Mouse (Mus musculus) cerebellum, adult 2 months (tissue): ENCODE data around the gene Add2.

Source experiments
- CTCF ChIP-seq: fragments of 200-500 bp; IDR thresholded peaks from 2 replicates; pipeline ENCODE4 v1.5.1; 2011; ENCODE audit warnings: low read depth, mild to moderate bottlenecking, control low read depth, low read length, moderate library complexity, borderline replicate concordance; ENCODE audit not compliant: insufficient read depth
- POLR2A ChIP-seq: fragments of 200-500 bp; IDR thresholded peaks from 2 replicates; pipeline ENCODE4 v1.6.1; 2011; ENCODE audit warnings: low read length, control low read depth, borderline replicate concordance; ENCODE audit not compliant: insufficient read depth

DNA sequence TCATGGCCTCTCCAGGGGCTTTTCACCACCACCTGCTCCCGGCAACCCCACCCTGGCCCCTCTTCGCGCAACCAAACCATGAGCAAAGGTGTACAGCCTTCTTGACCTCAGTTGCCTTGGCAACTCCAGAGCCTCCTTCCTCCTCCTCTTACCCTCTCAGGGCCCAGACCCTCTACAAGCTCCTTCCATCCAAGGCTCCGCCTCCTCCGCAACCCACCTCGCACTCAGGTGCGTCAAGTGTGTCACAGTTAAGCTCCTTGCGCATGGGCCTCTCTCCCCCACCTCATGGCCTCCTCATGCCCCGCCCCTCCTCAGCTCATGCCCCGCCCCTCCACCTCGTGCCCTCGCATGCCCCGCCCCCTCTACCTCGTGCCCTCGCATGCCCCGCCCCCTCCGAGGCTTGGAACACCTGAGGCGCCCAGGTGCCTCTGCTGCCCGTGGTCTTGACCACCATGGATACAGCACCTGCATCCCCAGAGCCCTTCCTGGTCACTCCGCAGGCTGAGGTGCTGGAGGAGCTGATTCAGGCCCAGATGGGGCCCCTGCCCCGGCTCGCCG lies 11.6 kb upstream of the Add2 start:
- TF ChIP-seq CTCF (no peak), POLR2A (no peak)
